Mouse (Mus musculus): ENCODE measurements around the gene Smco4.

Smco4 gene

GRCm38 (mm10) chr9:15503307-15503706 lies 10.1 kb downstream of the Smco4 start:
- in situ Hi-C loops (cut with MboI; ENCODE audit: unreplicated experiment in 2 of 2): loop anchor here in 1 of 2 experiments (25.0 kb wide), 1 partner anchor 591 kb away; the partner anchor contains the start of gene Izumo1r

GRCm38 (mm10) chr9:15503827-15504226 lies 10.6 kb downstream of the Smco4 start:
- in situ Hi-C loops (cut with MboI; ENCODE audit: unreplicated experiment in 2 of 2): loop anchor here in 1 of 2 experiments (25.0 kb wide), 1 partner anchor 592 kb away; the partner anchor contains the start of gene Izumo1r

DNA sequence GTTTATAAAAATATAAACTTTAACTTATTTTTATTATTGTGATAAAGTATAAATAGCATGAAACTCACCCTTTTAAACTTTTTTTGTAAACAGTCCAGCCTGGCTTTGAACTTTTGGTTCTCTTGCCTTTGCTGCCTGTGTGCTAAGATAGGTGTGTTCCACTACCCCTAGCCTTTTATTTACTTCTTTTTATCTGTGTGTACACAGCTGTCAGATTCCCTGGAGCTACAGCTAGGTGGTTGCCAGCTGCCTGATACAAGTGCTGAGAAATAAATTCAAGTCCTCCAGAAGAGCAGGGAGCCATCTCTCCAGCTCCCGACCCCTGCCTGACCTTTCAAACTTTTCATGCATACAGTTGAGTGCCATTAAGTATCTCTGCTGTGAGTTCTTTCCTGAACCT lies 12.1 kb downstream of the Smco4 start:
- in situ Hi-C loops (cut with MboI; ENCODE audit: unreplicated experiment in 2 of 2): loop anchor here in 1 of 2 experiments (25.0 kb wide), 1 partner anchor 593 kb away; the partner anchor contains the start of gene Izumo1r

DNA sequence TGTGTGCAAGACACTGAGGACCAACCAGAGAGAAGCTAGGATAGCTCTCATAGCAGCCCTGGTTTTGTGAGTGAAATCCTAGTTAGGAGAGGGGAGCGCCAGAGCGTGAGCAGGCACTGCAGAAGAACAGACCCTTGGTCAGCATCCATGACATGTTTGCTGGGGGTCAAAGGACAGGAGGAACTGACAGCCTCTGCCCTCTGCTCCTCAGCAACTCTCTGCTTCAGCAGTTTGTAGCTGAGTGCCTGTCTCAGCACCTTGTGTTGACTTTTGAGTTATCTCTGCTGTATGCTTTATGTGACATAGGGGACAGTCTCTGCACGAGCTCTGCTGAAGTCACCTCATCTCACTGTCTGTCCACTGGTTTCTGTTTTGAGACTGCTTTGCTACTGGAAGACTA lies 13.6 kb downstream of the Smco4 start:
- in situ Hi-C loops (cut with MboI; ENCODE audit: unreplicated experiment in 2 of 2): loop anchor here in 1 of 2 experiments (25.0 kb wide), 1 partner anchor 595 kb away; the partner anchor contains the start of gene Izumo1r

DNA sequence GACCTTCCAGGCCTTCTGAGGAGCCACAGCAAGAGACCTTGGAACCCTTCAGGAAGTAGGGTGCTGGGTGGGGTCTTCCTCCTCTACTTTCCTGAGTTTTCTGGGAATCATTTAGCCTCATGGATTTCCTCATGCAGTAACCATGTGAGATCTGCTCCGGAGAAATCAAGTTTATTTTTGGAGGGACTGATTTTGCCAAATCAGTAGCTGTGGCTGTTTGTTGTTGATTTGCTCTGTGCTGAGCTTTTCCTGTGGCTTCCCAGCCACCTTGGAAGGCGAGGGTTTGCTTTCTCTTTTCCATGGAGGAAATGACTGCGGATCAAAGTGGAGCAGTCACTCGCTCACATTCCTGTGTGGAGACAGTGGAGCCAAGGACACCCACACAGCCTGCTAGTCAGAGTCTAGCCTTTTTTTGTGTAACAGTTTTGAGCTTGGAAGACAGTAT lies 14.2 kb downstream of the Smco4 start:
- in situ Hi-C loops (cut with MboI; ENCODE audit: unreplicated experiment in 2 of 2): loop anchor here in 1 of 2 experiments (25.0 kb wide), 1 partner anchor 595 kb away; the partner anchor contains the start of gene Izumo1r

GRCm38 (mm10) chr9:15509363-15509762 lies 16.1 kb downstream of the Smco4 start:
- in situ Hi-C loops (cut with MboI; ENCODE audit: unreplicated experiment in 2 of 2): loop anchor here in 1 of 2 experiments (25.0 kb wide), 1 partner anchor 597 kb away; the partner anchor contains the start of gene Izumo1r

DNA sequence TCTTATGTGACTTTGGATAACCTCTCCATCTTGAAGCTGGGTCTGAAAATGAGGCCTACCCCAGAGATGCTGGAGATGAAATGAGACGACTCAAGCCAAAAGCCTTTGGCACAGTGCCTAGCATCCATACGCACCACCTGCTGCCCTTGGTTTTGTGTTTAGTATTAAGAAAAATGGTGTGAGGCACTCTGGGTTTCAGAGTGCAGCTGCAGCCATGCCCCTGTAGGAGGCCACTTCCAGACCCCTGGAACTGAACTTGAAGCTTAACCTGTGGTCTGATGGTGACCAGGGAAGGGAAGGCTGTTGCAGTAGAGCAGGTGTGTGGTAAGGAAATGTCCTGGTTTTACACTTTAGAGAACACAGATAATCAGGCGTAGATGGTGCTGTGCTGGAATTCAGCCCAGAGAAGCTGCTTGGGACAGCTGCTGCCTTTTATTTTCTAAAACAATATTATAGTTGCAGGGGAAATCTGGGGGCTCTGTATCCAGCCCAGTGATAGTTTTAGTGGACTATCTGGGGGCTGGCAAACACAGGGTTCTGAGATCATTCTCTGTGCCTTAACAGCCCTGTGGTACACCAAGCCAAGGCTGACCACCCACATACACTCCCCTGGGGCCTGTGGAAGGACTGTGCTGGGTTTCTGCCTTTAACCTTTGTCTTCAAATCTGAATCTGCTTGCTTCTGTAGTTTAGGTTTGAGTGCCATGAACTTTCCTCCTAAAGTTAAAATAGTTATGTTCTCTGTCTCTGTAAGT lies 17.5 kb downstream of the Smco4 start:
- in situ Hi-C loops (cut with MboI; ENCODE audit: unreplicated experiment in 2 of 2): loop anchor here in 1 of 2 experiments (25.0 kb wide), 1 partner anchor 598 kb away; the partner anchor contains the start of gene Izumo1r

DNA sequence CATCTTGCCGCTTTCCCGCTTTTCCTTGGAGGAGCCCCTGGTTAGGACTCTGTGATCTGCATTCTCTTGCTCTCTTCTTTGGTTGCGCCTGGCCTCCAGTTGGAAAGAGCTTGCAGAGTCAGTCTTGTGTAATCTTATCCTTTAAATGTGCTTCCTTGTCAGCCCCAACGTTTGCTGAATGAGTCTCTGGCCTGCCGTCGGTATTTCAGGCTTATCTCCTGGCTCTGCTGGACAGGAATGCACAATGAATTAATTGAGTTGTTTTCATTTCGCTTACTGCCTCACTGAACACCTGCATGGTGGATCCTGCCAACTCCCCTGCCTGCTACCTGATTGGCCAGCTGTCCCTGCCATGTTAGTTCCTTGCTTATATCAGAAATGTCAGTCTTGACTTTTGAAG lies 19.7 kb downstream of the Smco4 start:
- in situ Hi-C loops (cut with MboI; ENCODE audit: unreplicated experiment in 2 of 2): loop anchor here in 1 of 2 experiments (25.0 kb wide), 1 partner anchor 601 kb away; the partner anchor contains the start of gene Izumo1r

GRCm38 (mm10) chr9:15516007-15516406 lies 22.8 kb downstream of the Smco4 start:
- in situ Hi-C loops (cut with MboI; ENCODE audit: unreplicated experiment in 2 of 2): loop anchor here in 1 of 2 experiments (25.0 kb wide), 1 partner anchor 604 kb away; the partner anchor contains the start of gene Izumo1r

DNA sequence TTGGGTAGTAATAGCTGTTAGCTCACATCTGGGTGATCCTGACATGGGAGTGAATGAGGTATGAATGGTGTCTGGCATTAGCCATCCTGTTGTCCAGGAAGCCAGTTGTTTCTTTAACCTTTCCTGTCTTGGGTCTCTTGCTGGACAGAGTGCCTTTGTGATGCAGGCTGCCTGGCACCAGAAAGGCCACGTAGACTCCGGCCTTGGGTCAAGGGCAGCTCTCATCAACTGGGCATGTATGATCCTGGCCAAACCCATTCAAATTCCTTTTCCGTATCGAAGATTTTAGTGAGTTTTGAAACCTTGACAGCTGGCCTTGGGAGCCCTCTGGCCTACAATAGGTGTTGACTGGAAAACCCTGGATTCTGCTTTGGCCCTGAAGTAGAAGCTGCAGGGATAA lies 24.7 kb downstream of the Smco4 start:
- in situ Hi-C loops (cut with MboI; ENCODE audit: unreplicated experiment in 2 of 2): loop anchor here in 1 of 2 experiments (25.0 kb wide), 1 partner anchor 606 kb away; the partner anchor contains the start of gene Izumo1r

GRCm38 (mm10) chr9:15522348-15522747 lies 29.1 kb downstream of the Smco4 start:
- in situ Hi-C loops (cut with MboI; ENCODE audit: unreplicated experiment in 2 of 2): loop anchor here in 1 of 2 experiments (25.0 kb wide), 1 partner anchor 610 kb away; the partner anchor contains the start of gene Izumo1r

DNA sequence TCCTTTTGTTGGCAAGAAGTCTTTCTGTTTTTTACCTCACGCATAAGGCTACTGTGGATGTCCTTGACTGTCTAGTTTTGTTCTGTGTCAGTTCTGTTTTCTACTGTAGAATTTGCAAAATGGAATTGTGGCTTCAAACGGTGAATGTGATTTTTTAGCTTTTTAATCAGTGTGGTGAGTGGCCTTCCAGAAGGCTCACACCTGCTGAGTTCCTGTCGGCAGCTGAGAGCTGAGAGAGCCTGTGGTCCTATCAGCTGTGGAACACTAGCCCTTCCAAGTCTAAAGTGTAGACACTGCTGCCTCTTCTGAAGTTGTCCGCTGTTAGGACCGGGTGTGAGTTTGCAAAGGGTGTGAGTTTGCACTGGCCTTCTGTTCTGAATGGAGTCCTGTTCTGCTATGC lies 29.7 kb downstream of the Smco4 start:
- in situ Hi-C loops (cut with MboI; ENCODE audit: unreplicated experiment in 2 of 2): loop anchor here in 1 of 2 experiments (25.0 kb wide), 1 partner anchor 611 kb away; the partner anchor contains the start of gene Izumo1r

DNA sequence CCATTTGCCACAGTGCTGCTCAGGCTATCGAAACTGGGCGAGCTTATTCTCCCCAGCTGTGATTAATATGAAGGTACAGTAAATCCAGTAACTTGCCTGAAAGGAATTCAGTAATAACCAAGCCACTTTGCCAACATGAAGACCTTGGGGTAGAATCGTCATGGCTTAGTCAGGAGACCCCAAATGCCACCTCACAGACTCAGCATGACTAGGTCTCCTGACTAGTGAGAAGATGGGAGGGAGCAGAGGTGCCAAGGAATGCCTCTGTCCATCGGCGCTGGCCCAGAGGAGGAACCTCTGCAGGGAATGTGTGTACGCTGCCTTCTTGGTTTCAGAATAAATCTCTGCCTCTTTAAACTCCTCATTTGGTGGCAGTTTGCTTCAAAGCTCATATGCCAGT lies 30.4 kb downstream of the Smco4 start:
- in situ Hi-C loops (cut with MboI; ENCODE audit: unreplicated experiment in 2 of 2): loop anchor here in 1 of 2 experiments (25.0 kb wide), 1 partner anchor 611 kb away; the partner anchor contains the start of gene Izumo1r

GRCm38 (mm10) chr9:15525246-15525645 lies 32.0 kb downstream of the Smco4 start:
- in situ Hi-C loops (cut with MboI; ENCODE audit: unreplicated experiment in 2 of 2): loop anchor here (25.0 kb wide), 3 partner anchors 513 to 1688 kb away; partner anchors contain the start of genes 1700012B09Rik (in 1 of the 2), Cep57 (in 1 of the 2), Fam76b (in 1 of the 2) and Fut4 (in 1 of the 2)

DNA sequence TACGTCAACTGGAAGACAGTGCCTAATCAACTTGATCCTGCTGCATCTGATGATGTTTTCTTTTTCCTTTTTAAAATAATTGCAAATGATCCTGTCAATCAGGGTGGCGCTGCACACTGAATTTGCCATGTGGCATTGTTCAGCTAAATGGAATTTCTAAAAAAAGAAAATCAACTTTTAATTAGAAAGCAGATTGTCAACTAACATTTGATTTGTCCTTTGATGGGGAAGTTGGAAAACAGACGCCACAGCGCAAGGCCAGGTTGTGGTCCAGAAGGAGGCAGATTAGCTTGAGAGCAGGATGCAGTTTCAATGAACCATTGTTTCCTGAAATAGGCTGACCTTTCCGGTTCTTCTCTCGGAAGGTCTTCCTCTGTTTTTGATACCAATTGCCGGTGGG lies 33.3 kb downstream of the Smco4 start:
- in situ Hi-C loops (cut with MboI; ENCODE audit: unreplicated experiment in 2 of 2): loop anchor here (25.0 kb wide), 3 partner anchors 514 to 1689 kb away; partner anchors contain the start of genes 1700012B09Rik (in 1 of the 2), Cep57 (in 1 of the 2), Fam76b (in 1 of the 2) and Fut4 (in 1 of the 2)

- in situ Hi-C loops (cut with MboI; ENCODE audit: unreplicated experiment in 2 of 2): loop anchor here (25.0 kb wide), 3 partner anchors 516 to 1691 kb away; partner anchors contain the start of genes 1700012B09Rik (in 1 of the 2), Cep57 (in 1 of the 2), Fam76b (in 1 of the 2) and Fut4 (in 1 of the 2)
Observed at GRCm38 (mm10) chr9:15527846-15528245, 34.6 kb downstream of the Smco4 start.

GRCm38 (mm10) chr9:15528368-15528767 lies 35.1 kb downstream of the Smco4 start:
- in situ Hi-C loops (cut with MboI; ENCODE audit: unreplicated experiment in 2 of 2): loop anchor here (25.0 kb wide), 3 partner anchors 516 to 1691 kb away; partner anchors contain the start of genes 1700012B09Rik (in 1 of the 2), Cep57 (in 1 of the 2), Fam76b (in 1 of the 2) and Fut4 (in 1 of the 2)

GRCm38 (mm10) chr9:15529275-15529964 lies 36.2 kb downstream of the Smco4 start:
- in situ Hi-C loops (cut with MboI; ENCODE audit: unreplicated experiment in 2 of 2): loop anchor here (25.0 kb wide), 3 partner anchors 517 to 1692 kb away; partner anchors contain the start of genes 1700012B09Rik (in 1 of the 2), Cep57 (in 1 of the 2), Fam76b (in 1 of the 2) and Fut4 (in 1 of the 2)

GRCm38 (mm10) chr9:15529965-15530320 lies 36.7 kb downstream of the Smco4 start:
- in situ Hi-C loops (cut with MboI; ENCODE audit: unreplicated experiment in 2 of 2): loop anchor here (25.0 kb wide), 3 partner anchors 518 to 1693 kb away; partner anchors contain the start of genes 1700012B09Rik (in 1 of the 2), Cep57 (in 1 of the 2), Fam76b (in 1 of the 2) and Fut4 (in 1 of the 2)
